Mouse (Mus musculus): ENCODE results near the gene Mdfic. TPM values are rescaled to one million over a fixed set of nuclear protein-coding genes. Genes with fewer than 3 reads are reported as not detected.

Gene Mdfic
- polyA plus RNA-seq, 1 experiment from 2014 or later: 8.5 TPM

GRCm38 (mm10) chr6:15743793-15744192, 23.3 kb downstream of the Mdfic start:
- H3K4me2 ChIP-seq (ENCODE audit: low read depth, low read length): no peak overlapping the region
- H3K27ac ChIP-seq (replicated peaks; ENCODE audit: low read depth, low read length): no peak overlapping the region
- DNase-seq (ENCODE audit: low spot score) (no peak), ATAC-seq (replicated peaks; ENCODE audit: insufficient number of reproducible peaks, low FRiP score, low TSS enrichment, low read depth) (no peak)
- no peaks in the 10 kb centered on the region for H3K27me3 ChIP-seq (ENCODE audit: control insufficient read depth, insufficient read depth, low read length)
- H3K4me3 ChIP-seq (ENCODE audit: low read depth, low read length): no peak overlapping the region
- WGBS: 65% methylated on average over 6 of the region's 6 CpGs
- H3K9ac ChIP-seq (replicated peaks; ENCODE audit: low read length): no peak overlapping the region
- H3K9me3 ChIP-seq (replicated peaks; ENCODE audit: control insufficient read depth, low read length): no peaks in the 10 kb centered on the region
- no peaks in the 10 kb centered on the region for H3K4me1 ChIP-seq (ENCODE audit: control insufficient read depth, insufficient read depth, low read length)
- H3K36me3 ChIP-seq (replicated peaks; ENCODE audit: control insufficient read depth, insufficient read depth, low read depth, low read length): no peaks in the 10 kb centered on the region

- 78% methylated on average over 6 of the region's 6 CpGs for WGBS
- Histone ChIP-seq H3K4me1 (ENCODE audit: control insufficient read depth, insufficient read depth, low read length) (no peaks in the 10 kb centered on the region), H3K9me3 (replicated peaks; ENCODE audit: control insufficient read depth, low read length) (no peaks in the 10 kb centered on the region), H3K4me3 (ENCODE audit: low read depth, low read length) (no peak overlapping the region), H3K4me2 (ENCODE audit: low read depth, low read length) (no peak overlapping the region), H3K36me3 (replicated peaks; ENCODE audit: control insufficient read depth, insufficient read depth, low read depth, low read length) (no peaks in the 10 kb centered on the region), H3K27me3 (ENCODE audit: control insufficient read depth, insufficient read depth, low read length) (no peaks in the 10 kb centered on the region), H3K27ac (replicated peaks; ENCODE audit: low read depth, low read length) (no peak overlapping the region), H3K9ac (replicated peaks; ENCODE audit: low read length) (no peak overlapping the region)
- no peak for ATAC-seq (replicated peaks; ENCODE audit: insufficient number of reproducible peaks, low FRiP score, low TSS enrichment, low read depth)
- DNase-seq (ENCODE audit: low spot score): no peak
These were observed 24.9 kb downstream of the Mdfic start for GRCm38 (mm10) chr6:15745313-15745712.

- ATAC-seq (replicated peaks; ENCODE audit: insufficient number of reproducible peaks, low FRiP score, low TSS enrichment, low read depth) (no peak), DNase-seq (ENCODE audit: low spot score) (no peak)
- H3K27ac ChIP-seq (replicated peaks; ENCODE audit: low read depth, low read length): no peak overlapping the region
- H3K9me3 ChIP-seq (replicated peaks; ENCODE audit: control insufficient read depth, low read length): no peaks in the 10 kb centered on the region
- no peak overlapping the region for H3K9ac ChIP-seq (replicated peaks; ENCODE audit: low read length)
- WGBS: 90% methylated on average over 5 of the region's 5 CpGs
- H3K36me3 ChIP-seq (replicated peaks; ENCODE audit: control insufficient read depth, insufficient read depth, low read depth, low read length): no peaks in the 10 kb centered on the region
- no peaks in the 10 kb centered on the region for H3K4me1 ChIP-seq (ENCODE audit: control insufficient read depth, insufficient read depth, low read length)
- H3K4me2 ChIP-seq (ENCODE audit: low read depth, low read length): no peak overlapping the region
- H3K4me3 ChIP-seq (ENCODE audit: low read depth, low read length): no peak overlapping the region
- no peaks in the 10 kb centered on the region for H3K27me3 ChIP-seq (ENCODE audit: control insufficient read depth, insufficient read depth, low read length)
These were observed 25.4 kb downstream of the Mdfic start for GRCm38 (mm10) chr6:15745891-15746290.

- Histone ChIP-seq H3K9ac (replicated peaks; ENCODE audit: low read length) (no peak overlapping the region), H3K27me3 (ENCODE audit: control insufficient read depth, insufficient read depth, low read length) (no peaks in the 10 kb centered on the region), H3K4me3 (ENCODE audit: low read depth, low read length) (no peak overlapping the region), H3K4me1 (ENCODE audit: control insufficient read depth, insufficient read depth, low read length) (no peaks in the 10 kb centered on the region), H3K36me3 (replicated peaks; ENCODE audit: control insufficient read depth, insufficient read depth, low read depth, low read length) (no peaks in the 10 kb centered on the region), H3K9me3 (replicated peaks; ENCODE audit: control insufficient read depth, low read length) (no peaks in the 10 kb centered on the region), H3K27ac (replicated peaks; ENCODE audit: low read depth, low read length) (no peak overlapping the region), H3K4me2 (ENCODE audit: low read depth, low read length) (no peak overlapping the region)
- 91% methylated on average over 5 of the region's 5 CpGs for WGBS
- ATAC-seq (replicated peaks; ENCODE audit: insufficient number of reproducible peaks, low FRiP score, low TSS enrichment, low read depth) (no peak), DNase-seq (ENCODE audit: low spot score) (no peak)
These were observed 27.1 kb downstream of the Mdfic start for GRCm38 (mm10) chr6:15747396-15748155.

- DNase-seq (ENCODE audit: low spot score): no peak
- no peaks in the 10 kb centered on the region for H3K36me3 ChIP-seq (replicated peaks; ENCODE audit: control insufficient read depth, insufficient read depth, low read depth, low read length)
- no peak overlapping the region for H3K4me3 ChIP-seq (ENCODE audit: low read depth, low read length)
- H3K4me2 ChIP-seq (ENCODE audit: low read depth, low read length): no peak overlapping the region
- no peaks in the 10 kb centered on the region for H3K9me3 ChIP-seq (replicated peaks; ENCODE audit: control insufficient read depth, low read length)
- ATAC-seq (replicated peaks; ENCODE audit: insufficient number of reproducible peaks, low FRiP score, low TSS enrichment, low read depth): no peak
- no peak overlapping the region for H3K27ac ChIP-seq (replicated peaks; ENCODE audit: low read depth, low read length)
- no peak overlapping the region for H3K9ac ChIP-seq (replicated peaks; ENCODE audit: low read length)
- 97% methylated on average over 1 of the region's 1 CpGs for WGBS
- no peaks in the 10 kb centered on the region for H3K4me1 ChIP-seq (ENCODE audit: control insufficient read depth, insufficient read depth, low read length)
- H3K27me3 ChIP-seq (ENCODE audit: control insufficient read depth, insufficient read depth, low read length): no peaks in the 10 kb centered on the region
These were observed 27.8 kb downstream of the Mdfic start for GRCm38 (mm10) chr6:15748236-15748635.

- H3K4me2 ChIP-seq (ENCODE audit: low read depth, low read length): no peak overlapping the region
- DNase-seq (ENCODE audit: low spot score) (no peak), ATAC-seq (replicated peaks; ENCODE audit: insufficient number of reproducible peaks, low FRiP score, low TSS enrichment, low read depth) (no peak)
- H3K9me3 ChIP-seq (replicated peaks; ENCODE audit: control insufficient read depth, low read length): no peaks in the 10 kb centered on the region
- no peak overlapping the region for H3K27ac ChIP-seq (replicated peaks; ENCODE audit: low read depth, low read length)
- 90% methylated on average over 2 of the region's 2 CpGs for WGBS
- no peak overlapping the region for H3K9ac ChIP-seq (replicated peaks; ENCODE audit: low read length)
- no peak overlapping the region for H3K4me3 ChIP-seq (ENCODE audit: low read depth, low read length)
- H3K36me3 ChIP-seq (replicated peaks; ENCODE audit: control insufficient read depth, insufficient read depth, low read depth, low read length): no peaks in the 10 kb centered on the region
- no peaks in the 10 kb centered on the region for H3K4me1 ChIP-seq (ENCODE audit: control insufficient read depth, insufficient read depth, low read length)
- H3K27me3 ChIP-seq (ENCODE audit: control insufficient read depth, insufficient read depth, low read length): no peaks in the 10 kb centered on the region
These were observed 28.5 kb downstream of the Mdfic start for GRCm38 (mm10) chr6:15748943-15749342.

- DNase-seq (ENCODE audit: low spot score): no peak
- Histone ChIP-seq H3K4me3 (ENCODE audit: low read depth, low read length) (no peak overlapping the region), H3K27me3 (ENCODE audit: control insufficient read depth, insufficient read depth, low read length) (no peaks in the 10 kb centered on the region), H3K4me2 (ENCODE audit: low read depth, low read length) (no peak overlapping the region), H3K9ac (replicated peaks; ENCODE audit: low read length) (no peak overlapping the region), H3K27ac (replicated peaks; ENCODE audit: low read depth, low read length) (no peak overlapping the region), H3K36me3 (replicated peaks; ENCODE audit: control insufficient read depth, insufficient read depth, low read depth, low read length) (no peaks in the 10 kb centered on the region), H3K4me1 (ENCODE audit: control insufficient read depth, insufficient read depth, low read length) (no peaks in the 10 kb centered on the region), H3K9me3 (replicated peaks; ENCODE audit: control insufficient read depth, low read length) (no peaks in the 10 kb centered on the region)
- 79% methylated on average over 5 of the region's 5 CpGs for WGBS
- ATAC-seq (replicated peaks; ENCODE audit: insufficient number of reproducible peaks, low FRiP score, low TSS enrichment, low read depth): no peak
These were observed 29.6 kb downstream of the Mdfic start for GRCm38 (mm10) chr6:15750101-15750500.

- Histone ChIP-seq H3K9me3 (replicated peaks; ENCODE audit: control insufficient read depth, low read length) (no peaks in the 10 kb centered on the region), H3K36me3 (replicated peaks; ENCODE audit: control insufficient read depth, insufficient read depth, low read depth, low read length) (no peaks in the 10 kb centered on the region), H3K4me3 (ENCODE audit: low read depth, low read length) (no peak overlapping the region), H3K4me1 (ENCODE audit: control insufficient read depth, insufficient read depth, low read length) (no peaks in the 10 kb centered on the region), H3K9ac (replicated peaks; ENCODE audit: low read length) (no peak overlapping the region), H3K4me2 (ENCODE audit: low read depth, low read length) (no peak overlapping the region), H3K27ac (replicated peaks; ENCODE audit: low read depth, low read length) (no peak overlapping the region), H3K27me3 (ENCODE audit: control insufficient read depth, insufficient read depth, low read length) (no peaks in the 10 kb centered on the region)
- ATAC-seq (replicated peaks; ENCODE audit: insufficient number of reproducible peaks, low FRiP score, low TSS enrichment, low read depth): no peak
- DNase-seq (ENCODE audit: low spot score): no peak
- WGBS: 84% methylated on average over 2 of the region's 2 CpGs
These were observed 30.9 kb downstream of the Mdfic start for GRCm38 (mm10) chr6:15751375-15751774.

Measured in embryonic facial prominence, embryonic 11.5 days (tissue).